Mouse (Mus musculus) liver, postnatal 0 days (tissue): Measurements from ENCODE around the gene Smarcd3. TPM values are rescaled to one million over a fixed set of nuclear protein-coding genes. Genes with fewer than 3 reads are reported as not detected.

Source experiments
- ATAC-seq: fragments of 200-750 bp; cut with Nextera tagmentation; 2 replicates; pipeline ENCODE4 v1.8.0; 2017; ENCODE audit warnings: mild to moderate bottlenecking, moderate library complexity
- DNase-seq: peaks from one replicate; pipeline ENCODE4 v3.0.0-alpha.2; 2016
- H3K27ac ChIP-seq: fragments of 300-500 bp; sonication (generic); 2 replicates; pipeline ENCODE4 v1.5.1; 2014; ENCODE audit warnings: antibody characterized with exemption, moderate library complexity, mild to moderate bottlenecking, low read depth
- H3K27me3 ChIP-seq: fragments of 300-500 bp; sonication (generic); 2 replicates; pipeline ENCODE4 v1.6.1; 2014; ENCODE audit warnings: low read length, control low read depth, mixed read lengths; ENCODE audit not compliant: insufficient read depth
- H3K36me3 ChIP-seq: fragments of 300-500 bp; sonication (generic); replicated peaks from 2 replicates; pipeline ENCODE4 v1.6.1; 2014; ENCODE audit warnings: mild to moderate bottlenecking, control low read depth, low read length, moderate library complexity, mixed read lengths; ENCODE audit not compliant: insufficient read depth
- H3K4me1 ChIP-seq: fragments of 300-500 bp; sonication (generic); 2 replicates; pipeline ENCODE4 v1.6.1; 2014; ENCODE audit warnings: antibody characterized with exemption, mild to moderate bottlenecking, control low read depth; ENCODE audit not compliant: insufficient read depth
- H3K4me2 ChIP-seq: fragments of 300-500 bp; sonication (generic); 2 replicates; pipeline ENCODE4 v1.6.1; 2014; ENCODE audit warnings: low read depth, mild to moderate bottlenecking, low read length, moderate library complexity, mixed read lengths
- H3K4me3 ChIP-seq: fragments of 300-500 bp; sonication (generic); 2 replicates; pipeline ENCODE4 v1.5.1; 2014; ENCODE audit warnings: low read depth, low read length
- H3K9ac ChIP-seq: fragments of 300-500 bp; sonication (generic); replicated peaks from 2 replicates; pipeline ENCODE4 v1.6.1; 2014; ENCODE audit warnings: mild to moderate bottlenecking, moderate library complexity
- H3K9me3 ChIP-seq: fragments of 300-500 bp; sonication (generic); 2 replicates; pipeline ENCODE4 v1.6.1; 2016; ENCODE audit warnings: mild to moderate bottlenecking, control low read depth, low read length, mixed read lengths
- CTCF ChIP-seq: sonication (generic); IDR thresholded peaks from 2 replicates; pipeline ENCODE4 v1.5.1; 2016; ENCODE audit warnings: antibody characterized with exemption, low read depth
- EP300 ChIP-seq: IDR thresholded peaks from 2 replicates; pipeline ENCODE4 v1.6.1; 2016; ENCODE audit warnings: antibody characterized with exemption, low read depth, mild to moderate bottlenecking
- WGBS: fragments of 180-500 bp; shearing (Covaris S2); extraction: QIAGEN DNeasy Blood & Tissue Kit; methylation state at CpG from one replicate; pipeline ENCODE4 v1.1.7; 2014; ENCODE audit not compliant: insufficient replicate concordance; 5-methylcytosine and 5-hydroxymethylcytosine counted together
- polyA plus RNA-seq: library from polyadenylated mRNA; unstranded; fragments of >200 nt; fragmentation: Nextera tagmentation; extraction: Ambion mirVana; gene quantifications from 2 replicates; pipeline ENCODE4 v1.2.1, GENCODE M21; 2015

The Smarcd3 gene
- polyA plus RNA-seq, 1 experiment from 2014 or later = 0.80 TPM

DNA sequence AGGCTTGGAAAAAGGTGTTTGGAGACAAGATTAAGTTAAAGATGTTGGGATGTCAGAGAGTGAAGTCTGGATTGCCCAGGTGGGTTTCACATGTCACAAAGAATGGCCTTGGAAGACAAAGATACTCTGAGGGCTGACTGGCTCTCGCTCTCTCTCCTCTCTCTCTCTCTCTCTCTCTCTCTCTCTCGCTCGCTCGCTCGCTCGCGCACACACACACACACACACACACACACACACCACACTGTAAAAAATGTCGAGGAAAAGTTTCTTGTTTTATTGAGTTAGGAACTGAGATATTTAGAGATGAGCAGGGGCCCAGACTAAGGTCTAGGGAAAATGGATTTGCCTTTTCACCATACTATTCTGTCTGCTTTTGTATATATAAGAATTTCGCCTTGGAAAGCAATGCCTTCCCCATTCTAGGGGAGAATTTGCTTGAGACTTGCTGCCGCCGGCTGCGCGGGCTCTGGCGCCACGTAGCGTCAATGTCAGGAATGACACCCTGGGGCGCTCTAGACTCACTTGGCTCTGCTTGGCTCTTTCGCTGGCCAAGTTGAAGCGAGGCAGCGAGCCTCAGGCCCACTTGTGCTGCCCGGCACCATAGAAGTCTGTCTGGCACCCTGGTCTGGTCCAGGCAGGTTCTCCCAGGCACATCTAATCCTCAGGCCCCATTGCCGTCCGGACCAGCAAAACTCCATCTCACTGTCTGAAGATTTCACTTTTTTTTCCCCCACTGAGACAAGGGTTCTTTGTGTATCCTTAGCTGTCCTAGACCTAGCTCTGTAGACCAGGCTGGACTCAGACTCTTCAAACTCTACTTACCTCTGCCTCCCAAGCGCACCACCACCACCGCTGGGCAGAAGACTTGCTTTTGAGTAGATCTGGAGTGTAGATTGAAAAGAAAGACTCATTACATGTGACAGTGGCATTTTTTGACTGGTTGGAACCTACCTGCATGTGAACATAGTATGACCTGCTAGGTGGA is 27.8 kb upstream of the Smarcd3 start:
- H3K27ac ChIP-seq = no peak overlapping the region
- H3K9ac ChIP-seq = no peak overlapping the region
- no peaks in the 10 kb centered on the region for H3K27me3 ChIP-seq
- TF ChIP-seq EP300 (no peak), CTCF (peak; percentile 92)
- no peak overlapping the region for H3K4me2 ChIP-seq
- no peaks in the 10 kb centered on the region for H3K4me1 ChIP-seq
- DNase-seq (peak; percentile 81), ATAC-seq (peak; percentile 29; the same call in 1 of the 2 replicates)
- no peaks in the 10 kb centered on the region for H3K36me3 ChIP-seq
- no peak overlapping the region for H3K4me3 ChIP-seq
- WGBS = 36% methylated on average over 25 of the region's 25 CpGs
- H3K9me3 ChIP-seq = no peaks in the 10 kb centered on the region

- no peak for DNase-seq
- H3K9me3 ChIP-seq = no peaks in the 10 kb centered on the region
- no peak for ATAC-seq
- no peaks in the 10 kb centered on the region for H3K36me3 ChIP-seq
- WGBS = 77% methylated on average over 6 of the region's 6 CpGs
- no peak overlapping the region for H3K4me3 ChIP-seq
- H3K4me1 ChIP-seq = no peaks in the 10 kb centered on the region
- no peak overlapping the region for H3K4me2 ChIP-seq
- H3K9ac ChIP-seq = no peak overlapping the region
- H3K27ac ChIP-seq = no peak overlapping the region
- TF ChIP-seq EP300 (no peak), CTCF (no peak)
- H3K27me3 ChIP-seq = no peaks in the 10 kb centered on the region
These were observed 27.1 kb upstream of the Smarcd3 start for GRCm38 (mm10) chr5:24651356-24651755.

DNA sequence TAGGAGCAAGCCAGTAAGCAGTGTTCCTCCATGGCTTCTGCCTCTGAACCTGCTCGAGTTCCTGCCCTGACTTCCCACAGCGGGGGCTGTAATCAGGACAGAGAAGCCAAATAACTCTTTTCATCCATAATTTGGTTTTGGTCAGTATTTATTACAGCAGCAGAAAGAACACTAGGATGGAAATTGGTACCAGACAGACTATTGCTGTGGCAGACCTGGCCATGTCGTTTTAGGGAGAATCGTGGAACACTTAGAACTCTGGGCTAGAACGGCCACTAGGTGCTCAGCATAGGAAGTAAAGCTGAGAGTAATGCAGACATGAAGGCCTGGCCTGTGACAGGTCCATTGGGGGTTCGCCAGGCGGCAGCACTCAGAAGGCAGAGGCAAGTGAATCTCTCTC is 25.5 kb upstream of the Smarcd3 start:
- Histone ChIP-seq H3K27ac (no peak overlapping the region), H3K4me3 (no peak overlapping the region), H3K9ac (no peak overlapping the region), H3K27me3 (no peaks in the 10 kb centered on the region), H3K36me3 (no peaks in the 10 kb centered on the region), H3K4me1 (no peaks in the 10 kb centered on the region), H3K9me3 (no peaks in the 10 kb centered on the region), H3K4me2 (no peak overlapping the region)
- DNase-seq (no peak), ATAC-seq (no peak)
- TF ChIP-seq CTCF (no peak), EP300 (no peak)
- WGBS = 68% methylated on average over 7 of the region's 7 CpGs

DNA sequence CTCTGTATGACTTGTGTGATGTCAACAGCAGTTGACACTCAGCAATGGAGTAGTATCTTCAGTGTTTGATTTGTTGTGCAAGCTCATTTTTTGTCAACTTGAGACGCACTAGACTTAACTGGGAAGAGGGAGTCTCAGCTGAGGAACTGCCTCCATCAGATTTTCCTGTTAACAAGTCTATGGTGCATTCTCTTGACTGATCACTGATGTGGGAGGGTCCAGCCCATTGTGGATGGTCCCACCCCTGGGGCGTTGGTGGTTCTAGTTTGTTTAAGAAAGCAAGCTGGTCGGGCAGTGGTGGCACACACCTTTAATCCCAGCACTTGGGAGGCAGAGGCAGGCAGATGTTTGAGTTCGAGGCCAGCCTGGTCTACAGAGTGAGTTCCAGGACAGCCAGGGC is 25.0 kb upstream of the Smarcd3 start:
- no peak for DNase-seq
- Histone ChIP-seq H3K27ac (no peak overlapping the region), H3K9me3 (no peaks in the 10 kb centered on the region), H3K9ac (no peak overlapping the region), H3K27me3 (no peaks in the 10 kb centered on the region), H3K4me2 (no peak overlapping the region), H3K36me3 (no peaks in the 10 kb centered on the region), H3K4me1 (no peaks in the 10 kb centered on the region), H3K4me3 (no peak overlapping the region)
- WGBS = 46% methylated on average over 4 of the region's 4 CpGs
- TF ChIP-seq EP300 (no peak), CTCF (no peak)
- no peak for ATAC-seq

DNA sequence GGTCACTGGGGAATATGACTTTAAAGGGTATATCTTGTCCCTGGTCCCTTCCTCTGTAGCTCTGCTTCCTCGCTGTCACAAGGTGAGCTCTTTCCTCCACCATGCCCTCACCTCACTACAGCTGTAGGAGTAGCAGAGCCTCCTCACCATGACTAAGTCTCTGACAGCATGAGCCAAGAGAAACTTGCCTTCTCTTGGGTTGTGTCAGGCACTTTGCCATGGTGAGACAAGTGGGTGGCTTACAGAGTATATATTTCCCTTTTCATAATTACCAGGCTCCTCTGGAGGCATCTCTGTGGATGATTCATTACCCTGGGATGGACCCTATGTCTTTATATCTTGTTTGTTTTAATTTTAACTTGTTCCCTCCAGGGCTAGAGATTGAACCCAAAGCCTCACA is 21.2 kb upstream of the Smarcd3 start:
- ATAC-seq = no peak
- no peak for DNase-seq
- H3K27ac ChIP-seq = no peak overlapping the region
- no peak overlapping the region for H3K4me2 ChIP-seq
- 76% methylated on average over 1 of the region's 1 CpGs for WGBS
- no peak overlapping the region for H3K9ac ChIP-seq
- no peak overlapping the region for H3K4me3 ChIP-seq
- H3K9me3 ChIP-seq = no peaks in the 10 kb centered on the region
- H3K27me3 ChIP-seq = no peaks in the 10 kb centered on the region
- no peaks in the 10 kb centered on the region for H3K36me3 ChIP-seq
- TF ChIP-seq CTCF = no peak
- no peak for TF ChIP-seq EP300
- no peaks in the 10 kb centered on the region for H3K4me1 ChIP-seq

DNA sequence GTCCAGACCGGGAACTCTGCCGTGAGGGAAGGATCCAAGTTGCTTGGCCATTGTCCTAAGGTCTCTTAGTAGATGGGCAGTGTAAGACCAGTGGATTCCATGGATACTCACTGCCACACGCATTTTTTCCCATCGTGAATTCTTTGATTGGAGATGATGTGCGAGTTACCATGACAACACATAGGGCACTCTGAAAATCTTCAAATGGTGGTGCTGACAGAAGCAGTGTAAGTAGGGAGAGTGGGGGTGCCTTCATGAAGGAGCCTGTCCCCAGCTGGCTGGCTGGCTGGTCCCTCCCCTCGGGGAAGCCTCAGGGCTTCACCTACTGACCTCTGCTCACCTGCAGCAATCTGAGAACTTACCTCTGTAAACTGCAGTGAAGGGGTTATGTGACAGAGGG is 14.9 kb upstream of the Smarcd3 start:
- no peaks in the 10 kb centered on the region for H3K27me3 ChIP-seq

More for the DNA sequence above, 14.9 kb upstream of the Smarcd3 start:
- 72% methylated on average over 6 of the region's 6 CpGs for WGBS
- H3K4me2 ChIP-seq = no peak overlapping the region
- ATAC-seq (no peak), DNase-seq (no peak)
- TF ChIP-seq EP300 (no peak), CTCF (no peak)
- H3K4me1 ChIP-seq = no peaks in the 10 kb centered on the region
- H3K4me3 ChIP-seq = no peak overlapping the region
- no peak overlapping the region for H3K27ac ChIP-seq
- H3K9me3 ChIP-seq = no peaks in the 10 kb centered on the region
- H3K36me3 ChIP-seq = no peaks in the 10 kb centered on the region
- H3K9ac ChIP-seq = no peak overlapping the region
